Mouse (Mus musculus) adrenal gland, postnatal 25 days (tissue): ENCODE measurements at regions not wholly inside any gene's neighbourhood (a gene's known extent, or its start where the extent isn't known, plus 50 kb on each side); places are given as distances from the start of the nearest gene placed in this dataset.

Experiments
- DNase-seq: peaks from one replicate; pipeline ENCODE4 v3.0.0; 2021; ENCODE audit warnings: mixed read lengths

GRCm38 (mm10) chr16:50852081-50852480 is 261.1 kb upstream of the Ccdc54 start:
- DNase-seq: no peak

GRCm38 (mm10) chr16:50847693-50848092 is 256.7 kb upstream of the Ccdc54 start:
- peak; percentile 8 for DNase-seq

GRCm38 (mm10) chr16:50846505-50846904 is 255.6 kb upstream of the Ccdc54 start:
- no peak for DNase-seq

GRCm38 (mm10) chr16:50841677-50842580 is 251.0 kb upstream of the Ccdc54 start:
- peak; percentile 44 for DNase-seq

GRCm38 (mm10) chr16:50841205-50841604 is 250.3 kb upstream of the Ccdc54 start:
- no peak for DNase-seq

- no peak for DNase-seq
Observed at GRCm38 (mm10) chr16:50839665-50840064, 248.7 kb upstream of the Ccdc54 start.

GRCm38 (mm10) chr16:50837416-50837815 is 246.5 kb upstream of the Ccdc54 start:
- DNase-seq: no peak

GRCm38 (mm10) chr16:50836457-50836856 is 245.5 kb upstream of the Ccdc54 start:
- no peak for DNase-seq

GRCm38 (mm10) chr16:50833357-50833756 is 242.4 kb upstream of the Ccdc54 start:
- no peak for DNase-seq

GRCm38 (mm10) chr16:50822352-50822751 is 231.4 kb upstream of the Ccdc54 start:
- no peak for DNase-seq

GRCm38 (mm10) chr16:50814626-50815025 is 223.7 kb upstream of the Ccdc54 start:
- no peak for DNase-seq

- peak; percentile 70 for DNase-seq
Observed at GRCm38 (mm10) chr16:50799145-50799794, 208.3 kb upstream of the Ccdc54 start.

GRCm38 (mm10) chr16:50798095-50798494 is 207.1 kb upstream of the Ccdc54 start:
- DNase-seq: no peak

GRCm38 (mm10) chr16:50792960-50793359 is 202.0 kb upstream of the Ccdc54 start:
- DNase-seq: no peak

- DNase-seq: no peak
Observed at GRCm38 (mm10) chr16:50792506-50792905, 201.6 kb upstream of the Ccdc54 start.

- no peak for DNase-seq
Observed at GRCm38 (mm10) chr16:50788702-50789101, 197.7 kb upstream of the Ccdc54 start.

GRCm38 (mm10) chr16:50786199-50786598 is 195.2 kb upstream of the Ccdc54 start:
- no peak for DNase-seq

- DNase-seq: no peak
Observed at GRCm38 (mm10) chr16:50785384-50785783, 194.4 kb upstream of the Ccdc54 start.

GRCm38 (mm10) chr16:50784651-50785228 is 193.8 kb upstream of the Ccdc54 start:
- no peak for DNase-seq

GRCm38 (mm10) chr16:50783784-50784650 is 193.1 kb upstream of the Ccdc54 start:
- peak; percentile 5 for DNase-seq

- DNase-seq: no peak
Observed at GRCm38 (mm10) chr16:50783240-50783639, 192.3 kb upstream of the Ccdc54 start.
